Mouse (Mus musculus): Measurements from ENCODE around the gene Bcl3.

Gene Bcl3

GRCm38 (mm10) chr7:19822604-19823058 is at the start of gene Bcl3:
TSS of gene Bcl3 (minus strand) at chr7:19822770.
- DNase-seq (ENCODE audit: low spot score): peak; percentile 71

- peak; percentile 78 for DNase-seq (ENCODE audit: low spot score)
Measured at GRCm38 (mm10) chr7:19871943-19872601, 49.5 kb upstream of the Bcl3 start.

GRCm38 (mm10) chr7:19871137-19871621 is 48.6 kb upstream of the Bcl3 start:
- DNase-seq (ENCODE audit: low spot score): no peak

- peak; percentile 31 for DNase-seq (ENCODE audit: low spot score)
Measured at GRCm38 (mm10) chr7:19867751-19868399, 45.3 kb upstream of the Bcl3 start.

DNA sequence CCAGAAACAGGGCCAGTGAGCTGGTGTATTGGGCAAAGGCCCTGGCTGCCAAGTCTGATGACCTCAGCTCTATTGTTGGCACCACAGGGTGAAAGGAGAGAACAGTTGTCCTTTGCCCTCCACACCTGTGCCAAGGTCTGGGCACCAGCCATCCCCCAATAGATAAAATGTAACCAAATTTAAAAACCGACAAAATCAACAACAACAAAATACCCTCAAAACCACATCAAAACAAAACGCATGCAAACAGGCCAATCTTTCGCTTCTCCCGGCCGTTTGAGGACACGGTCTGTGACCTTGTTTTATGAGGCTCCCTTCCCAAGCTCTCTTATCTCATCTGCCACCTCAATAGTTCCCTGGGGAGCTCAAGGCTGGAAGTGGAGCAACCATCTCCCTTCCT is 43.9 kb upstream of the Bcl3 start:
- peak; percentile 45 for DNase-seq (ENCODE audit: low spot score)

DNA sequence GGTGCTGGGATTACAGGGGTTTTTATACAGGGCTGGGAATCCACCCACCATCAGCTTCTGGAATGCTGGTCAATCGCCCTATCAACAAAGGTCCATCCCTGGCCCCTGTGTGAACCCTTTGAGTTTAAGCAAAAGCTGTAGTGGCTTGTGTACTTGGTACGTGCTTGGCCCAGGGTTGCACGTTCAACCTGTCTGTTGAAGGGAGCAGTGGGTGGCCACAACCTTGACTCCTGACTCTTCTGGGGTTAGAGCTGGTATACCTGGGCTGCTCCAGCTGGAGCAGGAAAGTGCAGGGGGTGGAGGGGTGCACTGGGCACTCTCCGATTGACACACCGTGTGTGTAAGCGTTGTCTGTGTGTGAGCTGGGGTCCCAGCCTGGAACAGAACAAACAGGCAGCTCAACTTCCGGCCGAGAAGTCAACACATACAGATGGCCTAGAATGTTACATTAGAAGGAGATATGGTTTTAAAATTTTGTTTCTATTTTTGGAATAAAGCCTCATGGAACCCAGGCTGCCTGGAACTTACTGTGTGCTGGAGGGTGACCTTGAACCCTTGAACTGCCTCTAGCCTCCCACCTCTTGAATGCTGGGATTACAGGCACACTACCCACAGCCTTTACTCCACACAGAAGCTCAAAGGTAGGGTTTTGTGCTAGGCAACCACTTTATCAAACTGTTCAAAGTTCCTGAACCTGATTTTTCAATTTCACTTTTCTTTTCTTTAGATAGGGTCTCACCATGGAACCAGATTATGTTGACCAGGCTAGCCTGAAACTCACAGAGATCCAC is 42.9 kb upstream of the Bcl3 start:
- no peak for DNase-seq (ENCODE audit: low spot score)

DNA sequence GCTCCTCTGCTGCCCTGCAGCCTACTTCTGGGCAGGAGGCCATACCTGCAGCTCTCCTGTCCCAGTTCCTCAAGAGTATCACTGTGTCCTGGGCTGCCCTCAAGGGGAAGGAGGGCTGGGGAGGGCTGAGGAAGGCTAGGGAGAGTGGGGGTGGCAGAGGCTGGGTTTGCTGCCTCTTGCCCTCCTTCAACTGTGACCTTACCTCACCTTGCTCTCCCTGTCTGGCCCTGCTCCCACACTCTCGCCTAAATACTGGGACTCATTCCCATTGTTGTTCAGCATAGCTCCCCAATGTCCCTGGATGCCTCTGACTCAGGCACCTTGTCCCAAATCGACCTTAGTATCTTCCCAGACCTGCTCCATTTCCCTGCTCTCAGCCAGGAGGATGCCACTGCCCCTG is 41.7 kb upstream of the Bcl3 start:
- no peak for DNase-seq (ENCODE audit: low spot score)

GRCm38 (mm10) chr7:19861199-19861598 is 38.6 kb upstream of the Bcl3 start, which contains the start of gene Ceacam16:
TSS of gene Ceacam16 (minus strand) at chr7:19861299.
- no peak for DNase-seq (ENCODE audit: low spot score)

GRCm38 (mm10) chr7:19859740-19860139 is 37.2 kb upstream of the Bcl3 start:
- DNase-seq (ENCODE audit: low spot score): no peak

GRCm38 (mm10) chr7:19856283-19856682 is 33.7 kb upstream of the Bcl3 start:
- DNase-seq (ENCODE audit: low spot score): no peak

GRCm38 (mm10) chr7:19855663-19856062 is 33.1 kb upstream of the Bcl3 start:
- DNase-seq (ENCODE audit: low spot score): no peak

DNA sequence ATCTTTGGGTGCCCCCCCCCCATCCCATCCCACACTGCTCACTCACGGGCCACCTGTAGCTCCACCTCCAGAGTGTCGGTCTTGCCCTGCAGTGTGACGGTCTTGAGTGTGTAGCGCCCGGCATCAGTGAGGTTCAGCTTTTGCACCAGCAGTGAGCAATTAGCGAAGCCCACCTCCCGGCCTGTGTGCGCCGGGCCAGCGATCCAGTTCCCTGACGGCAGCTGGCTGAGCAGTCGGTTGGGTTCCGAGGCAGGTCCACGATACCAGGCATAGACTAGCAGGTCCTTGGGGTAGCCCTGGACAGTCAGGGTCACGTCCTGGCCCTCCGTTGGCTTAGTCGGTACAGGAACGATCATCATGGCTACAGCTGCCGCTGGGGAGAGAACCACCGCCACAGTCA is 31.0 kb upstream of the Bcl3 start:
- no peak for DNase-seq (ENCODE audit: low spot score)

GRCm38 (mm10) chr7:19851858-19852570 is 29.4 kb upstream of the Bcl3 start, which contains the start of gene Gm19345:
TSS of gene Gm19345 (plus strand) at chr7:19852003.
- no peak for DNase-seq (ENCODE audit: low spot score)

GRCm38 (mm10) chr7:19844521-19845171 is 22.1 kb upstream of the Bcl3 start:
- no peak for DNase-seq (ENCODE audit: low spot score)

- peak; percentile 86 for DNase-seq (ENCODE audit: low spot score)
Measured at GRCm38 (mm10) chr7:19843561-19843960, 21.0 kb upstream of the Bcl3 start.

DNA sequence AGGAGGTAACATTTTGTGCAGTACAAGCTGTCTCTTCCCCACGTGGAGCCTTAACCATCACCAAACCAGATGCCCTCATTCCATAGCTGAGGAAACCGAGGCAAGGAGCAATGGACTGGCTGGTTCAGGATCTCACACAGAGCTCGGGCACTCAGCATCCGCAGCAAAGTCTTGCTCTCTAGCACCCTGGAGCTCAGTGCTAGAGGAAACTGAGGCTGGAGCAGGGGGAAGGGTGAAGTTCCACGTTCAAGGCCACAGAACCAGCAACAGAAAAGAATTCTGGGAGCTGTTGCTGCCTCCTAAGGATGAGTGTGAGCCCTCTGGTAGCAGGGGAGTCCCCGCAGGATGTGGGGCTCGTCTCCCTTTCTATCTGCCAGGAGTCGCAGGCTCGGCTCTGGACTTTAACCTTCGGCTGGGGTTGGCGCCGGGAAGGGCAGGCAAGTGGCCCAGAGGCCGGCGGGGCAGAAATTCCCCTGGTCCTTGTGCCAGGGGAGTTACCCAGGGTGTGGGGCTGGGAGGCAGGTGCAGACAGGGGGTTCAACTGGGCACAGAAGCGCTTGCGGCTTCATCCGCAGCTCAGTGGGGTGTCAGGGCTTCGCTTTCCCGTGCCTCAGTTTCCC is 20.4 kb upstream of the Bcl3 start:
- DNase-seq (ENCODE audit: low spot score): no peak

- DNase-seq (ENCODE audit: low spot score): no peak
Measured at GRCm38 (mm10) chr7:19841686-19842413, 19.3 kb upstream of the Bcl3 start.

- DNase-seq (ENCODE audit: low spot score): no peak
Measured at GRCm38 (mm10) chr7:19840936-19841335, 18.4 kb upstream of the Bcl3 start.

GRCm38 (mm10) chr7:19840371-19840770 is 17.8 kb upstream of the Bcl3 start:
- no peak for DNase-seq (ENCODE audit: low spot score)

DNA sequence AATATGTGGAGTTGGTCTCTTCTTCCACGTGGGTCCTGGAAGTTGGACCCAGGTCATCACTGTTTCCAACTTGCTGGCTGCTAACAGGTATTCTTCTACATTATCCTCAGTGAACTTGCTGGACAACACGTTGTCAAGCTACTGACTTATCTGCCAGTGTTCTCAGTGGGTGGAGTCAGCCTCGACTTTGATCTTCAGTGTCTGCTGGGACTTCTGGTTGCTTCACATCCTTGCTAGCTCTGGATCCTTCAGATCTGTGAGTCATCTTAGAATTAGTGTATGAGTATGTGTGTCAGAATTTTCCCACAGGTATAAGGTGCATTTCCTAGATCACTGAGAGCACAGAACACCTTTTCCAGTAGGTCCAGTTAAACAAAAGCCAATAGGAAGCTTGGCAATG is 14.3 kb upstream of the Bcl3 start:
- no peak for DNase-seq (ENCODE audit: low spot score)
